Mouse (Mus musculus) hindbrain, embryonic 13.5 days (tissue): ENCODE measurements at regions not wholly inside any gene's neighbourhood (a gene's known extent, or its start where the extent isn't known, plus 50 kb on each side); places are given as distances from the start of the nearest gene placed in this dataset.
A peak's percentile ranks its signal among the peaks of the same experiment; 100 is the strongest.

Experiments
- ATAC-seq: fragments of 200-750 bp; cut with Nextera tagmentation; 2 replicates; pipeline ENCODE4 v1.8.0; 2017; ENCODE audit warnings: moderate TSS enrichment; ENCODE audit not compliant: low FRiP score
- H3K27ac ChIP-seq: fragments of 300-500 bp; sonication (generic); 2 replicates; pipeline ENCODE4 v1.5.1; 2015; ENCODE audit warnings: inconsistent platforms, mild to moderate bottlenecking, moderate library complexity
- H3K27me3 ChIP-seq: fragments of 300-500 bp; sonication (generic); 2 replicates; pipeline ENCODE4 v1.6.1; 2015; ENCODE audit warnings: mild to moderate bottlenecking, inconsistent platforms
- H3K36me3 ChIP-seq: fragments of 300-500 bp; sonication (generic); 2 replicates; pipeline ENCODE4 v1.6.1; 2015; ENCODE audit warnings: mild to moderate bottlenecking, inconsistent platforms
- H3K4me1 ChIP-seq: fragments of 300-500 bp; sonication (generic); replicated peaks from 2 replicates; pipeline ENCODE4 v1.6.1; 2015; ENCODE audit warnings: inconsistent platforms
- H3K4me2 ChIP-seq: fragments of 300-500 bp; sonication (generic); 2 replicates; pipeline ENCODE4 v1.6.1; 2015; ENCODE audit warnings: inconsistent platforms, mild to moderate bottlenecking, moderate library complexity
- H3K4me3 ChIP-seq: fragments of 300-500 bp; sonication (generic); 2 replicates; pipeline ENCODE4 v1.5.1; 2015; ENCODE audit warnings: mild to moderate bottlenecking, inconsistent platforms
- H3K9ac ChIP-seq: fragments of 300-500 bp; sonication (generic); 2 replicates; pipeline ENCODE4 v1.6.1; 2015; ENCODE audit warnings: mild to moderate bottlenecking, inconsistent platforms
- H3K9me3 ChIP-seq: fragments of 300-500 bp; sonication (generic); 2 replicates; pipeline ENCODE4 v1.6.1; 2016; ENCODE audit warnings: inconsistent platforms
- WGBS: fragments of 180-500 bp; shearing (Covaris S2); methylation state at CpG from one replicate; pipeline ENCODE4 v1.1.7; 2015; 5-methylcytosine and 5-hydroxymethylcytosine counted together

DNA sequence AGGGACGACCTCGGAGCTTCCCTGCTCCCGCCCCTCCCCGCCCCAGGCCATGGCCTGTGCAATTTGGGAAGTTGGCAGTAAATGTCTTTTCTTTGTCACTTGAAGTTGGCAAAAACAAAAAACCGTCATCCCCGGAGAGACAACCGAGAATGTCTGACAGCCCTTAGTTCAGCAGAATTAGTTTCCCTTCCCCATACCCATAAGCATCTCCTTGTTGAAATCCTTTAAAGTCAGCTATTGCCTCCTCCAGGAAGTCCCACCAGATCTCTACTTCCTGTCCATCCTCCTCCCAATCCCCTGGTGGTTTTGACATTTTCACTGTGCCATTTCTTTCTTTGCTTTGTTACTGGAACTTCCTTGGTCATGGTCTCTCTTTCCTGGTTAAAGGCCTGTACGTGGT, 54.8 kb downstream of the Foxb1 start:
- peaks cover 5% of the 10 kb centered on the region; the same call in 1 of the 2 replicates for H3K27me3 ChIP-seq
- no peak overlapping the region for H3K27ac ChIP-seq
- no peak overlapping the region for H3K4me2 ChIP-seq
- H3K9me3 ChIP-seq = 0 out of 2 replicates have a peak, but pooled peaks cover 7% of the 10 kb centered on the region
- 80% methylated on average over 8 of the region's 8 CpGs for WGBS
- H3K36me3 ChIP-seq = no peaks in the 10 kb centered on the region
- no peak overlapping the region for H3K4me3 ChIP-seq
- no peak for ATAC-seq
- H3K4me1 ChIP-seq = no peaks in the 10 kb centered on the region; the same call in 1 of the 2 replicates
- no peak overlapping the region for H3K9ac ChIP-seq

DNA sequence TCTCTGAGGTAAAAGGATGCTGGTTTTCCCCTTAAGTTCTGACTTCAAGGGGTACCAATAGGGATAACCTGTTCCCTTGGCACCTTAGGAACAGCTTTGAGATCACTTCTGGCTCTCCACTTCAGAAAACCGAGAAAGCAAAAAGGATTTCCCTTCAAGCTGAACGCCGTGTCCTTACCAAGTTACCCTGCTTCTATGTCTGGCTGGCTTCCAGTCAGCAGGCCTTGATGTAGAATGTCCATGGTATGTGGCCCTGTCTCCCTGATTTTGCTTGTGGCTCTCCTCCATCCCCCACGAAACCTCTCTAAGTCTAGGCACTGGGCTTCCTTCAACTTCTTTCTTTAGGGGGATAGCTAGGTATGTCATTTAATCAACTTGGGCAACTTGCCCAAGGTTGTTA, 55.7 kb downstream of the Foxb1 start:
- Histone ChIP-seq H3K27ac (no peak overlapping the region), H3K27me3 (peaks cover 5% of the 10 kb centered on the region; the same call in 1 of the 2 replicates), H3K4me3 (no peak overlapping the region), H3K9me3 (0 out of 2 replicates have a peak, but pooled peaks cover 7% of the 10 kb centered on the region), H3K36me3 (no peaks in the 10 kb centered on the region), H3K4me1 (peaks cover 7% of the 10 kb centered on the region; the same call in 1 of the 2 replicates), H3K4me2 (no peak overlapping the region), H3K9ac (no peak overlapping the region)
- no peak for ATAC-seq
- 70% methylated on average over 4 of the region's 4 CpGs for WGBS

DNA sequence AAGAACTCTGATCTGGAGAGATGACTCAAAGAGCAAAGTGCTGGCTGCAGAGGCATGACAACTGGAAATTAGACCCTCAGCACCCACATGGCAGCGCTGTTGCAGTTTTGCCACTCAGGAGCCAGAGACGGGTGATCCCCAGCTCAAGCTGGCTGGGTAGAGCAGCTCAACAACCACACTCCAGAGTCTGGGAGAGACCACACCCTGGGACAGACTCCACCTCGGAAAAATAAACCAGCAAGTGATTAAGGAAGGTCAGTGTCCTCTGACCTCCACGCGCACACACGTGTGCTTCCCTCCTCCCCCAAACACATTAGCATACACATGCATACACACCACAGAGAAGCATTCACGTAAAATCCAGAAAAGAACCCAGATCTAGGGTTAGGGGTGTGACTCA, 57.0 kb downstream of the Foxb1 start:
- no peak overlapping the region for H3K4me3 ChIP-seq
- H3K27ac ChIP-seq = no peak overlapping the region
- no peak overlapping the region for H3K9ac ChIP-seq
- 0 out of 2 replicates have a peak, but pooled peaks cover 7% of the 10 kb centered on the region for H3K9me3 ChIP-seq
- H3K36me3 ChIP-seq = no peaks in the 10 kb centered on the region
- H3K4me1 ChIP-seq = peaks cover 10% of the 10 kb centered on the region; the same call in 1 of the 2 replicates
- no peak for ATAC-seq
- no peak overlapping the region for H3K4me2 ChIP-seq
- WGBS = 78% methylated on average over 7 of the region's 7 CpGs
- H3K27me3 ChIP-seq = peaks cover 5% of the 10 kb centered on the region; the same call in 1 of the 2 replicates

DNA sequence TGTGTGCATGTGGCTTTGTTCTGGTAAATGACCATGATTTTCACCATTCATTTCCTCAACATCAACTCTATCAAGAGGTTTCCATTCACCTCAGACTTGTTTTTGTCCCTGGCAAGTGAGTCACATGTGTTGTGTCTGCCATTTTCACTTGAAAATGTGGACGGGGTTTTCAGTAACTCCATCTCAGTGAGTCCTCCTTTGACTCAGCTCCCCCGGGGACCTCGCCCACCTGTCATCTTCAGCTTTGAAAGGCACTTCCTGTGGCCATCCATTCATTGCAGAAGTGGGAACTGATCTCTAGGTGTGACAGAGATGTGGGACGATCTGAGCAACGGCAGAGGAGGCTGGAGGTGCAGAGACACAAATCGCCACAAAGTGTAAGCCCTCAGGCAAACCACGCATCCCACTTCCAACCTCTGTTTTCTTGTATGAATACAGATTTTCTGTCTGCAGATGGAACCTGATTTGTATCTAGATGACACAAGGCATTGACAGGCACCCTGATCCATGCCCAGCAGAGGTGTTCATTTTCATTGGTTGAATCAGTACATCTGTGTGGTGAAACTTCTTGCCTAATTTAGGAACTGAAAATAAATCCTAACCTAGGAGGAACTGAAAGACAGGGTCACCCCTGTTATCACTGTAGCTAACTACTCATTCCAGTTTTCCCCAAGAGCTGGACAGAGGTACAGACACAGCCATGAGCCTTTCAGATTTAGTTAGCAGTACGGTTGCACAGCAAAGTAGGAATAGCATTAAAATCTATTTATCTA, 58.4 kb downstream of the Foxb1 start:
- WGBS = 89% methylated on average over 8 of the region's 8 CpGs
- H3K9ac ChIP-seq = no peak overlapping the region
- no peaks in the 10 kb centered on the region for H3K9me3 ChIP-seq
- no peak for ATAC-seq
- no peak overlapping the region for H3K27ac ChIP-seq
- H3K4me2 ChIP-seq = no peak overlapping the region
- no peak overlapping the region for H3K4me3 ChIP-seq
- H3K27me3 ChIP-seq = peaks cover 5% of the 10 kb centered on the region; the same call in 1 of the 2 replicates
- no peaks in the 10 kb centered on the region for H3K36me3 ChIP-seq
- peaks cover 10% of the 10 kb centered on the region; the same call in 1 of the 2 replicates for H3K4me1 ChIP-seq

DNA sequence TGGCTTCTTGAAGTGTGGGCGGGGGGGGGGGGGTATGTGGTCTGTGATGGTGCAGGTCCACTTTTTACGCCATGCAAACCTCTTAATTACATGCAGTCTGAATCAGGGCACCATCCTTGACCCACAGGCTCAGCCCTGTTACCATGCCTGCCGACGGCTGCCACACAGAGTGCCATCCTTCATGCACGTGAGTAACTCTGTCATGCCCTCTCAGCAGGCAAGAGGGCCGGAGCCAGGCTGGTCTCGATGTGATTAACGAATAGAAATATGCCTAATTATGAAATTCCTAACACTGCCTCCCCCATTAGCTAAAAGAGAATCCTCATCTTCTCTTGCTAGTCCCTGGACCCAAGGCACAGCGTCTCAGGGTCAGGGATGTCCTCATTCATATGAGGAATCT, 60.0 kb downstream of the Foxb1 start:
- Histone ChIP-seq H3K36me3 (no peaks in the 10 kb centered on the region), H3K4me1 (peaks cover 10% of the 10 kb centered on the region; the same call in 1 of the 2 replicates), H3K4me2 (no peak overlapping the region), H3K9me3 (no peaks in the 10 kb centered on the region), H3K27ac (no peak overlapping the region), H3K9ac (no peak overlapping the region), H3K27me3 (peaks cover 5% of the 10 kb centered on the region; the same call in 1 of the 2 replicates), H3K4me3 (no peak overlapping the region)
- ATAC-seq = no peak
- 54% methylated on average over 9 of the region's 9 CpGs for WGBS

DNA sequence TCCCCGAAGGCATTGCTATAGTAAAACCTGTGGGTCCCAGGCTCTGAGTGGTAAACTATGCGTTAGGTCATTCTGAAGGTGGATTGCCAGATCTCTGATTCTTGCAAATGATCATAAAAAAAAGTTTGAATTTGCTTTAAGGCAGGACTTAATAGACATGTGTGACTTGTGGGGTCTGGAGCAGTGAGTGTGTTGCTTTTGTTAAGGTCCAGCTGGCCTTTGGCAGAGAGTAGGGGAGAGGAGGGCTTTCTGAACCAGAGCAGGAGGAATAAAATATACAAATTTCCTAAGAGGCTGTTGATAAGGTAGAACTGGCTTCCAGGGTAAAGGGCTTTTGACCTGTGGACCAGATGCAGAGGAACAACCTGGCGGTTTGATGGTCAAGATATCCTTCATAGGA, 69.0 kb downstream of the Foxb1 start:
- H3K27me3 ChIP-seq = no peaks in the 10 kb centered on the region
- no peak overlapping the region for H3K4me2 ChIP-seq
- no peaks in the 10 kb centered on the region for H3K9me3 ChIP-seq
- no peak overlapping the region for H3K27ac ChIP-seq
- peaks cover 11% of the 10 kb centered on the region for H3K4me1 ChIP-seq
- 93% methylated on average over 3 of the region's 3 CpGs for WGBS
- no peak overlapping the region for H3K9ac ChIP-seq
- ATAC-seq = no peak
- no peaks in the 10 kb centered on the region for H3K36me3 ChIP-seq
- H3K4me3 ChIP-seq = no peak overlapping the region

DNA sequence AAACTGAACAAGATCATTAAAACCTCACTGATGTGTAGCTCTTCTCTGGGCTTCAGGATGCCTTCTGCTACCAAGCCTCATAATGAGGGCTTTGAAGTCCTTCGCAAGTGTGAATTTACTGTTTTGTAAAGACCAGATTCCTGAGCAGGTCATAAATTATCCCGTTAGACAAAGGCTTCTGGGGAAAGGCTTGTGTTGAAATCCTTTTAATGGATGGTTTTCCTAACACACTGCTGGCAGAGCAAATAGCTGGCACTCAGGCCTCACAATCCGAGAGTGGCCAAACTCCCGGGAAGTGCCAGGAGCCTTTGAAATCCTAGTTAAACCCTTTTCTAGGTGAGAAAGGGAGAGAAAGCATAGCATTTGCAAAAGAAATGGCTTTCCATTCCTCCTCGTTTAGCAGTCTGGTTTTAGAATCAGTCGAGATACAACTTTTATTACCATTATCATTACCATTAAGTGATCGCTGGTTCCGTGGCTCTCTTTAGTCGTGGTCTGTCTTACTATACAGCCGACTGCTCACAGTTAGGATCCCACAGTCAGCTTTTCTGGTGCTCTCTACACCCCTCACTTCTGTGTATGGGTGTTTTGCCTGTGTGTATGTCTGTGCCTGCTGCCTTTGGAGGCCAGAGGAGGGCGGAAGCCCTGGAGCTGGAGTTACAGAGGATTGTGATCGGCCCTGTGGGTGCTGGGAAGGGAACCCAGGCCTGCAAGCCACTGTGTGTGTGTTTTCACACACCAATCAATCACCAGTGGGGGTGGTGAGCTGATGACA, 73.2 kb downstream of the Foxb1 start:
- no peak for ATAC-seq

DNA sequence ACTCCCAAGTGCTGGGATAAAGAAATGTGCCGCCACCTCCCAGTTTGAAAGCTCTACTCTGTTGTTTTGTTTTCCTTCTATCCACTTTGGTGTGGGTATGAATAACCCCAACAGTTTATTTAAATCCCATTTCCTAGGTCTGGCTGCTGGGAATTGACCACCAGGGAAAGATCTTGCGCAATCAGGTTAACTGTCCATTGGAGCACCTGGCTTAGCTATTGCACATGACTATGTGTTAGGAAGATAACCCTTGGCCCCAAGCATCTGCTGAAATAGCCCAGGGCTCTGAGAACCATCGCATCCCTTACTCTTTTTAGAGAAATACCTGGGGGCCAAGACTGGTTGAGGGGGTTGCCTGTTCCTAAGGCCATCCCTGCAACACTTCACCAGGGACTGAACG, 74.0 kb downstream of the Foxb1 start:
- H3K4me2 ChIP-seq = no peak overlapping the region
- ATAC-seq = no peak
- WGBS = 69% methylated on average over 4 of the region's 4 CpGs

More for the DNA sequence above, 73.2 kb downstream of the Foxb1 start:
- Histone ChIP-seq H3K4me1 (peaks cover 11% of the 10 kb centered on the region), H3K9me3 (no peaks in the 10 kb centered on the region), H3K9ac (no peak overlapping the region), H3K36me3 (no peaks in the 10 kb centered on the region), H3K27me3 (0 out of 2 replicates have a peak, but pooled peaks cover 4% of the 10 kb centered on the region), H3K27ac (peak overlapping the region; percentile 53), H3K4me2 (no peak overlapping the region), H3K4me3 (no peak overlapping the region)
- WGBS = 29% methylated on average over 12 of the region's 12 CpGs

DNA sequence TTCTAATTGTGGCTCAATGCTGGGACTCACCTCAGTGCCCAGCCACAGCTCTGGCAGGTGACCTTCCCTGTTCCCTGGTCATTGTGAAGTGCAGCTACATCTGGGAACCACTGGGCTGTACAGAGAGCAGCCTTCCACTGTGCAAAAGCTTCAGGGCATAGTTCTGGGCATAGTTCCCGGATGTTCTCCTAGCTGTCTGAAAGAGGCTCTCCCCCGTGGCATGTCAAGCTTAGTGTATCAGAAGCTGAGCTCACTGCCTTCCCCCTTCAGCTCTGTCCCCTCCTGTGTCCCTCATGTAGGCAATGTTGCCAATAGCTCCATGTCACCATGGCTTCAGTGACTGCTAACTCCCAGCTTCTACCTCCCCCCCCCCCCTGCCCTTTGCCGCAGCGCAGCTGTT, 75.1 kb downstream of the Foxb1 start:
- no peak overlapping the region for H3K9ac ChIP-seq
- 0 out of 2 replicates have a peak, but pooled peaks cover 9% of the 10 kb centered on the region for H3K27me3 ChIP-seq
- 59% methylated on average over 4 of the region's 4 CpGs for WGBS
- no peak overlapping the region for H3K4me3 ChIP-seq
- peaks cover 15% of the 10 kb centered on the region for H3K4me1 ChIP-seq
- H3K36me3 ChIP-seq = no peaks in the 10 kb centered on the region
- no peak overlapping the region for H3K4me2 ChIP-seq
- no peak overlapping the region for H3K27ac ChIP-seq
- H3K9me3 ChIP-seq = no peaks in the 10 kb centered on the region
- no peak for ATAC-seq

More for the DNA sequence above, 74.0 kb downstream of the Foxb1 start:
- no peak overlapping the region for H3K4me3 ChIP-seq
- H3K9ac ChIP-seq = no peak overlapping the region
- 0 out of 2 replicates have a peak overlapping the region, but pooled peaks have one; percentile 37 for H3K27ac ChIP-seq
- no peaks in the 10 kb centered on the region for H3K36me3 ChIP-seq
- no peaks in the 10 kb centered on the region for H3K9me3 ChIP-seq
- peaks cover 11% of the 10 kb centered on the region for H3K4me1 ChIP-seq
- 0 out of 2 replicates have a peak, but pooled peaks cover 4% of the 10 kb centered on the region for H3K27me3 ChIP-seq

DNA sequence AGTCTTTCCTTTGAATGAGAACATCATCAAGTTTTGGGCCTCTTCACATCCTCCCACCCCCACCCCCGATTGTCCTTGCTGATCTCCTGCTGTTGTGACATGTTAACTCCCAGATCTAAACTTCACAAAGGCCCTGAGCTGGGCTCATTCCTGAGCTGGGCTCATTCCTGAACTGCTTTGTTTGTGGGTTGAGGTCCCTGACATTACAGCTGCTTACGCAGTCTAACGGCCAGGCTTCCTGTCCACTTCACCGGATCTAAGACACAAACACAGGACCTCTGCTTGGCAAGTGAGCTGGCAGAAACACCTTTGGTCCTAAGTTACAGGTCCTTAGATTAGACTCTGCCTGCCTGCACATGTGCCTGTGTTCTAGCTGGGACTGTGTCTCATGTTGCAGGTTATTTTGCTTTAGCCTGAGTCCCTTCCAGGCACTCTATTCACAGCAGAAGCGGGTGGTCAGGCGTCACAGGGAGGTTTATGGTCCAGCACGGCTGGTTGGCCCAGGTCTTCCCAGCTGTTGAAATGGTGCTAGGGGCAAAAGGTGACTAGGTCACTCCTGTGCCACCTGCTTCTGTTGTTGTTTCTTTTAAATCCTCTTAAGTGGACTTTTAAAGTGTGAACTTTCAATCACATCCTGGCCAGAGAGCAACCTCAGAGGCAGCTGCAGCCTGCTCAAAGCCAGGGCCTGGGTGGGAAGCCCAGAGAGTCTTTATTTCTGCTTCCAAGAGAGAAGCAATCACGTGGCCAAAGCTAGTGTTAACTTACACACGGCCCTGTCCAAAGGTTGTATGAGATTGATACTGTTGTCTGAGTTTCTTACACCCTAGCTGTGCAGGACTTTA, 79.1 kb downstream of the Foxb1 start:
- 0 out of 2 replicates have a peak, but pooled peaks cover 4% of the 10 kb centered on the region for H3K4me1 ChIP-seq
- no peaks in the 10 kb centered on the region for H3K36me3 ChIP-seq
- H3K27me3 ChIP-seq = 0 out of 2 replicates have a peak, but pooled peaks cover 9% of the 10 kb centered on the region
- no peaks in the 10 kb centered on the region for H3K9me3 ChIP-seq
- H3K4me2 ChIP-seq = no peak overlapping the region
- H3K4me3 ChIP-seq = no peak overlapping the region
- no peak for ATAC-seq
- WGBS = 13% methylated on average over 9 of the region's 9 CpGs
- H3K27ac ChIP-seq = no peak overlapping the region
- no peak overlapping the region for H3K9ac ChIP-seq

DNA sequence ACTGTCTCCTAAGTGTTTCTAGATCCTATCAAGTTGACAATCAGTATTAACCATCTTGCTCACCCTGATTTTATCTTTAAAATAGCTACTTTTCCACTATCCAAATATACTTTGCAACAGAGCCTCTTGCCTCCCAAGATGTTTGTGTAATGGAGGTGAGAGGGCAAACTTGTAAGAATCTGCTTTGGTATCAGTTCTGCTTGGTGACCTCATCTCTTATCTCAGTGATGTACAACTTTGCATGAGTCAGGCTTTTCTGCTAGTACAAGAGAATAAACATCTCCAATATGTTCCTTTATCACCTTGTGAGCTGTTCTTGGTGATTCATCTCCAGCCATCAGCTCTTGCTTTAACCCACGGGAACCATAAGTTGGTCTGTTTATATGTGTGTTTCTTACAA, 82.1 kb downstream of the Foxb1 start:
- ATAC-seq = no peak
- no peak overlapping the region for H3K4me3 ChIP-seq
- H3K27me3 ChIP-seq = 0 out of 2 replicates have a peak, but pooled peaks cover 13% of the 10 kb centered on the region
- H3K27ac ChIP-seq = no peak overlapping the region
- no peak overlapping the region for H3K4me2 ChIP-seq
- 0 out of 2 replicates have a peak, but pooled peaks cover 4% of the 10 kb centered on the region for H3K4me1 ChIP-seq
- H3K9me3 ChIP-seq = no peaks in the 10 kb centered on the region
- H3K36me3 ChIP-seq = no peaks in the 10 kb centered on the region
- WGBS = 98% methylated on average over 1 of the region's 1 CpGs
- H3K9ac ChIP-seq = no peak overlapping the region
